Mouse (Mus musculus): Measurements from ENCODE around the gene Elk3.

Elk3 gene

GRCm38 (mm10) chr10:93291843-93292242 lies 19.1 kb downstream of the Elk3 start:
- peak; percentile 90 for DNase-seq

GRCm38 (mm10) chr10:93291352-93291751 lies 19.6 kb downstream of the Elk3 start:
- DNase-seq, result peak; percentile 75

- DNase-seq, result no peak
Observed at GRCm38 (mm10) chr10:93289404-93289803, 21.5 kb downstream of the Elk3 start.

- DNase-seq, result peak; percentile 64
Observed at GRCm38 (mm10) chr10:93288336-93288735, 22.6 kb downstream of the Elk3 start.

GRCm38 (mm10) chr10:93287551-93288145 lies 23.3 kb downstream of the Elk3 start:
- DNase-seq, result no peak

GRCm38 (mm10) chr10:93285489-93285888 lies 25.4 kb downstream of the Elk3 start:
- DNase-seq, result no peak

GRCm38 (mm10) chr10:93283258-93283657 lies 27.7 kb downstream of the Elk3 start:
- DNase-seq, result no peak

- DNase-seq, result peak; percentile 86
Observed at GRCm38 (mm10) chr10:93282526-93282964, 28.4 kb downstream of the Elk3 start.

- no peak for DNase-seq
Observed at GRCm38 (mm10) chr10:93281092-93281491, 29.8 kb downstream of the Elk3 start.

- DNase-seq, result no peak
Observed at GRCm38 (mm10) chr10:93280586-93280985, 30.3 kb downstream of the Elk3 start.

- no peak for DNase-seq
Observed at GRCm38 (mm10) chr10:93279062-93279461, 31.9 kb downstream of the Elk3 start.

GRCm38 (mm10) chr10:93278361-93278760 lies 32.6 kb downstream of the Elk3 start:
- DNase-seq, result no peak

GRCm38 (mm10) chr10:93276857-93277256 lies 34.1 kb downstream of the Elk3 start:
- DNase-seq, result no peak

- peak; percentile 83 for DNase-seq
Observed at GRCm38 (mm10) chr10:93276349-93276763, 34.6 kb downstream of the Elk3 start.

GRCm38 (mm10) chr10:93275212-93276136 lies 35.5 kb downstream of the Elk3 start:
- no peak for DNase-seq

GRCm38 (mm10) chr10:93274277-93274696 lies 36.6 kb downstream of the Elk3 start:
- no peak for DNase-seq

GRCm38 (mm10) chr10:93272986-93273982 lies 37.7 kb downstream of the Elk3 start:
- DNase-seq, result peak; percentile 75

- no peak for DNase-seq
Observed at GRCm38 (mm10) chr10:93271831-93272230, 39.1 kb downstream of the Elk3 start.

- no peak for DNase-seq
Observed at GRCm38 (mm10) chr10:93270889-93271460, 40.0 kb downstream of the Elk3 start.

- DNase-seq, result no peak
Observed at GRCm38 (mm10) chr10:93269744-93270143, 41.2 kb downstream of the Elk3 start.

- DNase-seq, result no peak
Observed at GRCm38 (mm10) chr10:93268339-93268738, 42.6 kb downstream of the Elk3 start.

GRCm38 (mm10) chr10:93267509-93267908 lies 43.4 kb downstream of the Elk3 start:
- no peak for DNase-seq

Measured in kidney, postnatal 14 days (tissue).